Mouse (Mus musculus) midbrain, embryonic 10.5 days (tissue): ENCODE data around the gene Sept12. TPM values are rescaled to one million over a fixed set of nuclear protein-coding genes. Genes with fewer than 3 reads are reported as not detected.
A peak's percentile ranks its signal among the peaks of the same experiment; 100 is the strongest.

Experiments
- DNase-seq: peaks from one replicate; pipeline ENCODE4 v3.0.0-alpha.2; 2017; ENCODE audit warnings: low spot score
- H3K27ac ChIP-seq: fragments of 300-500 bp; sonication (generic); replicated peaks from 2 replicates; pipeline ENCODE4 v1.5.1; 2016; ENCODE audit warnings: mild to moderate bottlenecking
- H3K27me3 ChIP-seq: fragments of 300-500 bp; sonication (generic); 2 replicates; pipeline ENCODE4 v1.6.1; 2016; ENCODE audit warnings: low read depth, mild to moderate bottlenecking; ENCODE audit not compliant: poor library complexity, severe bottlenecking
- H3K36me3 ChIP-seq: fragments of 300-500 bp; sonication (generic); 2 replicates; pipeline ENCODE4 v1.6.1; 2016; ENCODE audit warnings: mild to moderate bottlenecking, moderate library complexity
- H3K4me1 ChIP-seq: fragments of 300-500 bp; sonication (generic); 2 replicates; pipeline ENCODE4 v1.6.1; 2016
- H3K4me3 ChIP-seq: fragments of 300-500 bp; sonication (generic); 2 replicates; pipeline ENCODE4 v1.5.1; 2016; ENCODE audit warnings: mild to moderate bottlenecking, moderate library complexity
- H3K9me3 ChIP-seq: fragments of 300-500 bp; sonication (generic); replicated peaks from 2 replicates; pipeline ENCODE4 v1.6.1; 2016; ENCODE audit warnings: mild to moderate bottlenecking
- WGBS: fragments of 180-500 bp; shearing (Covaris S2); methylation state at CpG from one replicate; pipeline ENCODE4 v1.1.7; 2016; 5-methylcytosine and 5-hydroxymethylcytosine counted together
- polyA plus RNA-seq: library from polyadenylated mRNA; unstranded; fragments of >200 nt; fragmentation: Nextera tagmentation; extraction: Ambion mirVana; gene quantifications from 2 replicates; pipeline ENCODE4 v1.2.1, GENCODE M21; 2016

Sept12 gene
- not detected in 2 replicates for polyA plus RNA-seq

DNA sequence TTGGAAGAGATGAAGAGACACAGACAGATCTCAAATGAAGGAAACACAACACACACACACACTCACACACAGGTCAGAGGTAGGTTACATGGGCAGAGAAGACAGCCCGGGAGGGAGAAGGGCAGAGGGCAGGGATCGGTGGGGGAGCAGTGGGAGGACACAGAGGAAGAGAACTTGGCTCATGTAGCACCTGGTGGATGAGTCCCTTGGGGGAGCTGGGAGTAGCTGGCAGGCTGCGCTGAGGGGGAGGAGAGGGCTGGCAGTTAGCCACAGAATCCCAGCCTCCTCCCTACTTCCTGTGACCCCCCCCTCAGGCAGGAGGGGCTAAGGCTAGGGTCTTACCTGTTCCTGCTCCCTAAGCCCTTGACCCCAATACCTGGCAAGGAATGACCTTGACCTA, at the start of gene Sept12:
Gene Sept12 (minus strand): TSS at position 300 of the 400 bp plus-strand sequence.
- H3K4me1 ChIP-seq: no peaks in the 10 kb centered on the region
- 60% methylated on average over 3 of the region's 3 CpGs for WGBS
- no peak within 1 kb of the TSS for H3K4me3 ChIP-seq
- no peaks in the 10 kb centered on the region for H3K27me3 ChIP-seq
- DNase-seq: no peak
- no peaks in the 10 kb centered on the region for H3K9me3 ChIP-seq
- H3K36me3 ChIP-seq: no peaks in the 10 kb centered on the region
- no peak within 1 kb of the TSS for H3K27ac ChIP-seq

DNA sequence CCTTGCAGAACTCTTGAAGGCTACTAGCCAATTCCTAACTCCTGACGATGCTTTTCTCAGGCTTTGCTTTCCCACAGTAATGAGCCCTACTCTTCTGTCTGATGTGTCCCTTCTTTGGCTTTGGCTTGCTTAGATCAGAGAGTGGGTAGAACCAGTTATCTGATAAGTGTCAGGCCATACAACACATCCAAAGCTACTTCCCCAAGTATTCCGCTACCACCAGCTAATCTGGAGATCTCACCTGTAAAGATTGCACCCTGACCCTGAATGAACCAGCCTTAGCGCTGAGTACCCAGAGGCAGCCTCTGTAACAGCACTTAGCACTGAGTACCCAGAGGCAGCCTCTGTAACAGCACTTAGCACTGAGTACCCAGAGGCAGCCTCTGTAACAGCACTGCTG, 47.7 kb upstream of the Sept12 start:
- WGBS: 94% methylated on average over 3 of the region's 3 CpGs
- no peaks in the 10 kb centered on the region for H3K27me3 ChIP-seq
- no peak overlapping the region for H3K4me3 ChIP-seq
- no peak for DNase-seq
- peaks cover 77% of the 10 kb centered on the region for H3K36me3 ChIP-seq
- H3K4me1 ChIP-seq: peaks cover 12% of the 10 kb centered on the region
- no peak overlapping the region for H3K27ac ChIP-seq
- H3K9me3 ChIP-seq: no peaks in the 10 kb centered on the region

DNA sequence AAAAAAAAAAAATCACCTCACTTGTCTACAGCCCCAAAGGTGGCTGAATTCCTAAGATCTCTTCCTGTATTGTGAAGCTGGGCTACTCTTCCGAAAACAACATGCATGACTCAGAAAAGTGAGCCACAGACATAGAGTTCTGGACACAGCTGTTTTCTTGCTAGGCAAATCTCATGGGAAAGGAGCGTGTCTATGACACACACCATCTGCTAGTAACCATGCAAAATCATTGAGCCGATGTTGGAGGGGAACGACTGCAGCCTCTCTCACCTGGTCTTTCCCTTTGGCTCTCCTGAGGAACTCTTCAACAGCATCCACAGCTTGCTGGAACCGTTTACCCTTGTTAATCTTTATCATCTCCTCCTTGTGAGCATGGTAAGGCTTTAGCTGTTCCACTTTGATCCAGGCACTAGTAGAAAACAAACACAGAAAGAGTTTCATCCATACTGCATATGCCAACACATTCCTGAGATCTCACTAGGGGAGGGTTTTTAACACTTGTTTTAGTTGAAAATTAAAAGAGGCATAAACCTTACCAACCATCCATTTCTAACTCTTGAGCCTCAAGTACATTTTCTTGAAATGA, 39.1 kb upstream of the Sept12 start:
- H3K36me3 ChIP-seq: peaks cover 100% of the 10 kb centered on the region
- DNase-seq: no peak
- H3K4me3 ChIP-seq: no peak overlapping the region

DNA sequence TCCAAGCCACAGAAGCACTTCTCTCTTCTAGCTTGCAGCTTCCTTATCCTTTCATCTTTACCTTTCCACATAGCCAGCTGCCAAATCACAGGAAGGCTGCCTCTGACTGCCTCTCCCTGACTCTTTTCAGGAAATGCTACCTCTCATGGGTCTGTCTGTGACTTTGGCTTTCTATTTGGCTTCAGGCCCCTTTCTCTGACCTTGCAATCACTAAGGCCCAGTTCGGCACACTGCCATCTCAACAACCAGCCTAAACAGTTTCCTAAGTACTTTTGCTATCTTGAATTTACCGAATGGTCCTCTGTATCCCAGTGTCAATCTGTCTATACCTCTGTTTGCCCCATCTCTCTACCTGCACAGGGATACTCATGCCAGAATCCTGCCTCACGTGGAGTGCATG, 37.9 kb upstream of the Sept12 start:
- Histone ChIP-seq H3K4me3 (no peak overlapping the region), H3K4me1 (no peaks in the 10 kb centered on the region), H3K9me3 (no peaks in the 10 kb centered on the region), H3K27ac (no peak overlapping the region), H3K27me3 (no peaks in the 10 kb centered on the region), H3K36me3 (peaks cover 100% of the 10 kb centered on the region)
- 94% methylated on average over 3 of the region's 3 CpGs for WGBS
- no peak for DNase-seq

More for the DNA sequence above, 39.1 kb upstream of the Sept12 start:
- WGBS: 91% methylated on average over 5 of the region's 5 CpGs
- Histone ChIP-seq H3K27ac (no peak overlapping the region), H3K27me3 (no peaks in the 10 kb centered on the region), H3K9me3 (no peaks in the 10 kb centered on the region), H3K4me1 (no peaks in the 10 kb centered on the region)

DNA sequence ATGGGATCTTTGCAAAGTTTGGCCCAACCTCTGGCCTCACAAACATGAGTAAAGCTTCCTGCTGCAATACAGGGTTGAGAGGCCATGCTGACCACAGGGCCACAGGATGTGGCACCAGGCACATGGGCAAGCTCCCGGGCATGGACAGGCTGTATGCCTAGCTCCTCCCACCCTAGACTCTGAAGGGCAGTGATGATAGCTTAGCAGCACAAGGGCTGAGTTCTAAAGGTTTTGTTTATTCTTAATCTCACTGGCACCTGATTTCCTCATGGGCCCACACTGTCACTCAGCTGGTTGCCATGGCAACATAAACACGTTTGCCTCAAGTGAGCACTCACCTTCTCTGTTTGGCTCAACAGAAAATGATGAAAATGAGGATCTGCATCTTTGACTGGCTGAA, 32.2 kb upstream of the Sept12 start:
- WGBS: 77% methylated on average over 2 of the region's 2 CpGs
- H3K4me3 ChIP-seq: no peak overlapping the region
- no peak overlapping the region for H3K27ac ChIP-seq
- no peak for DNase-seq
- H3K9me3 ChIP-seq: no peaks in the 10 kb centered on the region
- peaks cover 99% of the 10 kb centered on the region for H3K36me3 ChIP-seq
- H3K4me1 ChIP-seq: no peaks in the 10 kb centered on the region
- H3K27me3 ChIP-seq: no peaks in the 10 kb centered on the region

DNA sequence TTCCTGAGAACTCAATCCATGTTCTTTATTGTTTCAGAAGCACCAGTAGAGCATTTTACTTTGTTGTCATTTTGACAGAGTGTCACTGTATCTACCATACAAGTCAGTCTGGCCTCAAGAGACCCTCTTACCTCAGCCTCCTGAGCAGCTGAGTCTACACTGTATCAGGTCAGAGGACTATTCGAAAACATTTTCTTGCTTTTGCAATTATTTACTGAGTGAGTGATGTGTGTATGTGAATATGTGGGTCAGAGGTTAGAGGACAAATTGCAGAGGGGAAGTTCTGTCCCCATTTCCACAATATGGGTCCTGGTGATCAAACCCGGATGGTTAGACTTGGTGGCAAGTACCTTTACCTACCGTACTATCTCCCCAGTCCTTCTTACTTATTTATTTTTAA, 26.4 kb upstream of the Sept12 start:
- peaks cover 99% of the 10 kb centered on the region for H3K36me3 ChIP-seq
- no peak for DNase-seq
- H3K27me3 ChIP-seq: no peaks in the 10 kb centered on the region
- 96% methylated on average over 3 of the region's 3 CpGs for WGBS
- no peak overlapping the region for H3K27ac ChIP-seq
- no peaks in the 10 kb centered on the region for H3K9me3 ChIP-seq
- H3K4me1 ChIP-seq: no peaks in the 10 kb centered on the region
- H3K4me3 ChIP-seq: no peak overlapping the region

DNA sequence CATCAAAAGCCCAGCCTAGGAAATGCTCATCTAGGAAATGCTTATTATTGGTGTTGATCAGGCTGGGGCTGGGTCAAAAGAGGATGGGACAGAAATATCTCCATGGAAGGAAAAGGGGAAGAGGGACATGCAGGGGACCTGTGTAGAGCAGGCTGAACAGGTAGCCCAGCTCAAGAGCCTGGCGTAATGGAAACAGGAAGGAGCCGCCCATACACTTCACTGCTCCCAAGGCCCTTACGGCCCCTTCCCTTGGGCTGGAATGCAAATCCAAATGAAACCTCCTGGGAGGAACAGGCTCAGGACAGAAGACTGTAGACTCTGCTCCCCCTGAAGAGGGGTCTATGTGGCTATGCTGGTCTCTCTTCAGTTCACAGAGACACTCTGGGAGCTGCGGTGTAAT, 16.9 kb upstream of the Sept12 start:
- H3K4me1 ChIP-seq: peaks cover 22% of the 10 kb centered on the region
- 88% methylated on average over 4 of the region's 4 CpGs for WGBS
- H3K9me3 ChIP-seq: no peaks in the 10 kb centered on the region
- no peak overlapping the region for H3K27ac ChIP-seq
- H3K4me3 ChIP-seq: no peak overlapping the region
- DNase-seq: no peak
- H3K27me3 ChIP-seq: no peaks in the 10 kb centered on the region
- peaks cover 64% of the 10 kb centered on the region for H3K36me3 ChIP-seq

DNA sequence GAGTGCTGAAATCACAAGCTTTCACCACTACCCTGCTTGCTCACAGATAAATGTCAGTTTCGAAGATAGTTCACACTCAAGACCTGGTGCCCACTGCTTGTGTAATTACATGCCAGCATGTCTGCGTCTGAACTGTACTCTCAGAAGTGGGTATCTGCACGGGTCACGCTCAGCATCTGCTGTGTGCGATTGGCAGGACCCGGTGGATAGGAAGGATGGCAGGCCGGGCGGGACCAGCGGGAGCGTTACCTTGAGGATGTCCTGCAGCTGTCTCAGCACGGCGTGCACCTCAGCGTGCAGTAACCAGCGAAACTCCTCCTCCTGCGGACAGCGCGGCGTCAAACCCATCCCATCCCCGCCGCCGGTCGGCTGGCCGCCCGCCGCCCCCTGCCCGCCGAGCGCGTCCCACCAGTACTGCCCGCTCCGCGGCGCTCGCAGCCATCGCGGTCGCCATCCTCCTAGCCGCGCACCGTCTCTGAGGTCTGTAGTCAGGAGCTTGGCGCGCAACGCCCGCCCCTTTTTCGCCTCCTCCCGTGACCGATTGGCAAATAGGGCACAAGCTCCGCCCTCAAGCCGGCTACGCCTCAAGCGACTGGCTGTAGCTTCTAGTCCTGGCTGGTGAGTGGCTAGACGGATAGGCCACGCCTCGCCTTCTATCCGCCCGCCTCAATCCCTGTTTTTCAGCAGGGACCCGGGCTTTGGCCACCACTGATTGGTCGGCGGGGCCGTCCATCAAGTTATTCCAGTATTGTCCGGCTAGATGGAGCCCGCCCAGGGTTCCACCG, 15.6 kb upstream of the Sept12 start, which contains the start of gene Rogdi:
Gene Rogdi (minus strand): TSS at position 500 of the 785 bp plus-strand sequence.
- H3K4me3 ChIP-seq: peak within 1 kb of the TSS; percentile 80
- H3K4me1 ChIP-seq: peaks cover 22% of the 10 kb centered on the region
- no peaks in the 10 kb centered on the region for H3K9me3 ChIP-seq
- H3K36me3 ChIP-seq: peaks cover 61% of the 10 kb centered on the region
- H3K27me3 ChIP-seq: no peaks in the 10 kb centered on the region
- under 1% methylated on average over 63 of the region's 63 CpGs for WGBS
- peak within 1 kb of the TSS; percentile 87 for H3K27ac ChIP-seq
- DNase-seq: peak; percentile 99

DNA sequence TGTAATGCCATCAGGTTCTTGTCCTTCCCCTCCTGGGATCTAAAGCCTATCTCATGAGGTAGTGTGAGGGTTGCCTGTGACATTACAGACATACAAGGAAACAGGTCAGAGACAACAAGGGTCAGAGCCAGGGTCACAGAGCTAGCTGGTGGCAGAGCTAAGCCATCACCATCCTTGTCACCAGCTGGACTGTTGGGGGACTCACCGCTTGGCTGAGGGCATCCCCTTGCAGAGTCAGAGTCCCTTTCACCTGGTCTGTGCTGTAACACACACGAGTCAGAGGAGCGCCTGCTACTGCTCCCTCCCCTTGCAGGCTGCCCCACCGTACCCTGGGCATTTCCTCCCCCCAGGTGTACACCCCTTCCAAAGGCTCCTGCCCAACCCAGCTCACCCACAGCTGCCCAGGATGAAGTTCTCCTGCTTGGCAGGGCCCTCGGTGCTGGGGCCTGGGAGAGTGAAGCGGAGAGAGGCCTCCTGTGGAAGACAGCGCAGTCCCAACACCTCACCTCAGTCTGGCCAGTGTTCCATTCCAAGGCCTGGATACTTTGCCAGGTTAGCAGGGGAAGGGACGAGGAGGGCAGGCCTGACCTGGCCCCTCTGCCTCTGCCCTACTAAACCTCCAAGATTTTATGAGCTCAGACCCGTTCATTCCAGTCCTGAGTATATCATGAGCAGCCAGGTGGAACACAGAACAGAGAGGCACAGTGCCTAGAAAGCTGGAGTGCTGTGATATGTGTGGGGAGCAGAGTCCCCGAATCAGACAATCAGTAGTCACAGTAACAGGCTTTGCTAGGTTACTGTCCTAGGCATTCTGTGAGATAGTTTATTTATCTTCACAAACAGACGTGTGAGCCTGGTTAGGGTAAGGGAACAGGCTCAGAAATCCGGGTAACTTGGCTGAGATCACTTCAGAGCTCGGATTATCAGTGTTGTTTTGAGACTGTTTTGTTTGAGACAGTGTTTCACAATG, 14.7 kb upstream of the Sept12 start:
- H3K27ac ChIP-seq: peak overlapping the region; percentile 87; the same call in 1 of the 2 replicates
- 58% methylated on average over 13 of the region's 13 CpGs for WGBS

DNA sequence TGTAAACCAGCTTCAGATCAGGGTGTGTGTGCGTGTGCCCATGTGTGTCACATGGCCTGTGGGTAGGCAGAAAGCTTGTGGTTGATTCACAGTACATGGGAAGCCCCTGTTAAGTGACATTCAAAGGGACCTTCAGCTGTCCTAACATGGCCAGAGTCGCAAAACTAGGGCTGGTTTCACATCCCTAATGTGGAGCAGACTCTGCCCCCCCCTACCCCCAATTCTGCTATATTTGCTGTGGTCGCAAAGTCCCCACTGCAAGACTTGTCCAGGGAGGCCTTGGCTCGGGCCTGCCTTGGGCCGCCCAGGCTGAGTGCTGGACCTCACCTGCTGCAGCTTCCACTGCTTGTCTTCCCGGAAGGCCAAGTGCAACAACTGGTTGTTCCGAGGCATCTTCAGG, 13.6 kb upstream of the Sept12 start:
- no peak overlapping the region for H3K27ac ChIP-seq
- no peaks in the 10 kb centered on the region for H3K9me3 ChIP-seq
- peaks cover 41% of the 10 kb centered on the region for H3K36me3 ChIP-seq
- H3K4me1 ChIP-seq: peaks cover 32% of the 10 kb centered on the region
- H3K4me3 ChIP-seq: no peak overlapping the region
- WGBS: 87% methylated on average over 7 of the region's 7 CpGs
- no peaks in the 10 kb centered on the region for H3K27me3 ChIP-seq
- no peak for DNase-seq

More for the DNA sequence above, 14.7 kb upstream of the Sept12 start:
- H3K27me3 ChIP-seq: no peaks in the 10 kb centered on the region
- peak overlapping the region; percentile 80 for H3K4me3 ChIP-seq
- H3K9me3 ChIP-seq: no peaks in the 10 kb centered on the region
- no peak for DNase-seq
- H3K36me3 ChIP-seq: peaks cover 52% of the 10 kb centered on the region
- peaks cover 28% of the 10 kb centered on the region for H3K4me1 ChIP-seq

DNA sequence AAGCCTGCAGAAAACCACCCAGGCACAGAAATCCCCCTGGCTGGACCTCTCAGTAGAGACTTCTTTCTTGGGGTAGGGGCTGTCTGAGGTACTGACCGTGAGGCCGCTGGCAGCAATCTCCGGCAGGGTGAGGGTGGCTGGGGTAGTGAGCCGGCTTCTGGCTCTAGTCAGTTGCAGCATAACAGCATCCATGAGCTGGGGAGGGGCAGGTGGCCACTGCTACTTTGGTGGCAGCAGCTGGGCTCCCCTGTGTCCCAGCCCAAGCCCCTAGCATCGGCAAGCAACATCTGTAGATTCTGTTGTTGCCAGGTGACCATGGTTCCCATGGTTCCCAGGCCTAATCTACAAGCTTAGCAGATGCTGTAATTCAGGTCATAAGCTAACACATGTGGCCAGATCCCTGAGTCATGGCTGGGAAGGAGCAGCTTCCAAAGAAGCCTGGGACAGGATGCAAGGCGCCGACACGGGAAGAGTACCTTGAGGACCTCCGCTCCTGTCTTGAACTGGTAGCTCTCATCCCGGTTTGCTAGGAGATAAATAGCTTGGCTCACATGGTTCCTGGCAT, 12.8 kb upstream of the Sept12 start:
- Histone ChIP-seq H3K27me3 (no peaks in the 10 kb centered on the region), H3K36me3 (peaks cover 33% of the 10 kb centered on the region), H3K9me3 (no peaks in the 10 kb centered on the region), H3K27ac (no peak overlapping the region), H3K4me3 (no peak overlapping the region), H3K4me1 (peaks cover 32% of the 10 kb centered on the region)
- DNase-seq: no peak
- 92% methylated on average over 10 of the region's 10 CpGs for WGBS

DNA sequence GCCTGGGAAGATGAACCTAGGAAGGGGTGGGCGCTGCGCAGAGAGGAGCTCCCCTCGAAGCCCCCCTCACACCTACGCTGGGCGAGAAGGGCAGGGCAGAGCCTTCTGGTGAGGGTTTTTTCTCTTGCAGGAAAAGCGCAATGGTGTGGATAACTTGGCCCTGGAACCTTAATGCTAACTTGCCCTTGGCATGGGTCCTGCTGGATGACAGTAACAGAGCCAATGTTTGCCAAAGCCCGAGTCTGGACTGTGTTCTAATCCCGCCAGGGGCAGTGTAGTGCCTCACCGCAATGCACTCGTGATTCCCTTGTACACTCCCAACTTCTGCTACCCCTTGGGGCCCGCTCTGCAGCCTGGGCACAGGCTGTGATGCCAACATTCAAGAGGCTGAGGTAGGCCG, 10.4 kb upstream of the Sept12 start:
- no peak for DNase-seq
- Histone ChIP-seq H3K36me3 (peaks cover 19% of the 10 kb centered on the region; the same call in 1 of the 2 replicates), H3K9me3 (no peaks in the 10 kb centered on the region), H3K4me1 (peaks cover 31% of the 10 kb centered on the region), H3K4me3 (no peak overlapping the region), H3K27me3 (no peaks in the 10 kb centered on the region), H3K27ac (no peak overlapping the region)
- 87% methylated on average over 12 of the region's 12 CpGs for WGBS
